Comparison of ENCODE assay signal across 8 mouse cellular contexts in the genomic region with DNA sequence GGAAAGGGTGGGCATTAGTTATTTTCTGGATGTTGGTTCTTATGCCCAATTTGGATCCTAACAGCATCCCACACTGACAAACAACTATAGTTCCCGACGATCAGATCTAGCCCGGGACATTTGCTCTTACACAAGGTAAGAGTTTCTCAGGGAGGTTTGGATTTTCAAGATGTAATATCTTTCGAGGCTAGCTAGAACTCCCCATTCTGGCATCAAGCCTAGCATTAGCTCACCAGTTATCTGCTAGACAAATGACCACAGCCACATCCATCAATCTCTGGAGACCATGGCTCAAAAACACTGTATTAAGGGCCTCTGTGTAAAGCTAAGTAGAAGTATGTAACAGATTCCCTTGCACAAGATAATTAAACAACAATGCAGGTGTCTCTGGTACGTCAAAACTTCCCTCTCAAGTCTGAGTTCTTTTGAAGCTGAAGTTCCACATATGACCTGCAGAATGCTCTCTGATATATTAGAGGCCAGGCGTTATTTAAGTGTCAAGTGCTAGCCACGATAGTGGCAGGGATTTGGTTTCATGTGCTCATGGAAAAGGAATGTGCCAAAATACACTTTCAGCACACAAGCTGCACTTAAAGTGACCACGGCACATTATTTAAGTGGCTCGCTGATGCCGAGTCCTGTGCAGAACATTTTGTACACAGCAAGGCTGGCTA. TPM values are rescaled to one million over a fixed set of nuclear protein-coding genes. Genes with fewer than 3 reads are reported as not detected.
DNase-seq lines count a peak whose midpoint lies in the region; TF ChIP-seq lines count a peak whose summit lies in the region.
"Had no signal": no experiment of that assay in that cellular context is flagged by ENCODE, and none has a peak within 500 bp of the region (broad histone marks: within the 10 kb centered on the region; RNA-seq: fewer than 3 reads in every experiment).

No protein-coding gene starts in this region.

- intact Hi-C loops in left cerebral cortex, adult 2 months (cut with DNase I) = no loop called here

- H3K27ac ChIP-seq in left cerebral cortex, adult 2 months = no peak overlapping the region

- peak; percentile 19 for DNase-seq in embryo, embryonic 11.5 days (ENCODE audit: low read depth, low spot score)
- DNase-seq in gastrocnemius, postnatal 25 days = peak; percentile 68
- DNase-seq in kidney, adult 18-20 months = peak; percentile 21
- DNase-seq in lung, postnatal 14 days = peak; percentile 43
- no peak for DNase-seq in cerebellum, adult 9-10 months
- no peak for DNase-seq in left cerebral cortex, adult 2 months (ENCODE audit: extremely low spot score in 1 of 2, low spot score in 2 of 2)
- no peak for DNase-seq in layer of hippocampus, postnatal 25 days (ENCODE audit: extremely low spot score in 1 of 2, low spot score in 1 of 2)
- DNase-seq: adrenal gland, postnatal 25 days had no signal

- TF ChIP-seq CTCF in left cerebral cortex, adult 2 months (IDR thresholded peaks at IDR 0.05) = no peak

- H3K4me3 ChIP-seq in left cerebral cortex, adult 2 months = no peak overlapping the region

RNA-seq across cellular contexts. Expression of a gene that starts 51.8 kb away (rescaled TPM):
- total RNA-seq in gastrocnemius, postnatal 25 days (2021) = 100 to 1,000 TPM in 1 of 2 experiments, 10 to 100 TPM in 1; 95.2 to 190 TPM
- total RNA-seq in left cerebral cortex, adult 2 months (2021) = 1 to 10 TPM in 1 of 2 experiments, under 1 TPM in 1; 0.87 to 1.2 TPM
- under 1 TPM; 0.77 to 0.91 TPM for total RNA-seq in layer of hippocampus, postnatal 25 days (2021)

Comparison
In these comparisons a context has a peak if more than half of its experiments do, and no peak if none do; other contexts are left out.
1. DNase-seq: peak in embryo, embryonic 11.5 days (single experiment), gastrocnemius, postnatal 25 days (single experiment), kidney, adult 18-20 months (single experiment) and lung, postnatal 14 days (single experiment); none in cerebellum, adult 9-10 months (single experiment), left cerebral cortex, adult 2 months (0 of 2) and layer of hippocampus, postnatal 25 days (0 of 2).
2. RNA of a gene that starts 51.8 kb away (total RNA-seq): 95.2 to 190 TPM in gastrocnemius, postnatal 25 days; 0.87 to 1.2 TPM in left cerebral cortex, adult 2 months and 0.77 to 0.91 TPM in layer of hippocampus, postnatal 25 days; every median in the first group is over 10 times any median in the second.